Comparison of ENCODE assay signal across 8 mouse cellular contexts in the genomic region with DNA sequence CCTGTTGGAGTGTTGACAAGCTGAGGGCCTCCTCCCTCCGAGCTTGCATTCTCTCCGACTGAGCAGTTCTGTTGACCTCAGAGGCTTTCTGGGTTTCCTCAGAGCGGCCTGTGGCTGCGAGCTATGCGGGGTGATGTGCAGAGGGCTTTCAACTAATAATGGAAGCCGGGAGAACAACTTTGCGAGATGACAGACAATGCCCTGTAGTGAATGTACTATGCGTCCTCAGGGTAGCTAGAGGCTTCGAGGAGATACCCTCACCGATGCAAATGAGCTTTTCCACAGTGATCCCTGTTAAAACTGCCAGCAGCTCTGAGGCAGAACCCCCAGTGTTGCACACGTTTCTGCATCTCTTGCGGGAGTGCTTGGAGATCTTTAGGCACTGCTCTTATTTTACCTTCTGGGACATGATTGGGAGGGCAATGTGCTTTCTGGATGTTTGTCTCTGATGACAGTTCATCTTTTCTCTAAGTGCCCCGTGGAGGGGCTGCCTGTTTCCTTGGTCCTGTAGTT. TPM values are rescaled to one million over a fixed set of nuclear protein-coding genes. Genes with fewer than 3 reads are reported as not detected.
A peak's percentile ranks its signal among the peaks of the same experiment; 100 is the strongest.
DNase-seq lines count a peak whose midpoint lies in the region; ATAC-seq and TF ChIP-seq lines count a peak whose summit lies in the region.

No protein-coding gene starts in this region.

- H3ac ChIP-seq in myocyte (ENCODE audit: control insufficient read depth, insufficient read length) = peak overlapping the region; percentile 21

- no peak for TF ChIP-seq CTCF in layer of hippocampus, adult 2 months (conservative IDR thresholded peaks at IDR 0.05)

- 1% methylated on average over 13 of the region's 13 CpGs for WGBS in embryonic facial prominence, embryonic 10.5 days

- peak; percentile 15 for ATAC-seq in inflammation-experienced regulatory T-cells, adult 6 months

- no peak for TF ChIP-seq POLR2A in myocyte (IDR thresholded peaks at IDR 0.05; ENCODE audit: insufficient read length, low read depth)

- H3K27ac ChIP-seq in layer of hippocampus, adult 2 months = peak overlapping the region; percentile 98
- peak overlapping the region; percentile 97 for H3K27ac ChIP-seq in embryonic facial prominence, embryonic 10.5 days (replicated peaks)

- intact Hi-C loops in left cerebral cortex, postnatal 36 days (cut with DNase I) = loop anchor here (2.0 kb wide), 1 partner anchor 49 kb away; a partner anchor contains a TSS

- H3K27me3 ChIP-seq in embryonic facial prominence, embryonic 10.5 days (replicated peaks; ENCODE audit: low read depth, poor library complexity, severe bottlenecking) = no peaks in the 10 kb centered on the region
- H3K27me3 ChIP-seq in myocyte (ENCODE audit: control insufficient read depth, insufficient read depth, insufficient read length) = no peaks in the 10 kb centered on the region

- peak overlapping the region; percentile 90 for H3K4me3 ChIP-seq in layer of hippocampus, adult 2 months
- peak overlapping the region; percentile 97 for H3K4me3 ChIP-seq in embryonic facial prominence, embryonic 10.5 days
- H3K4me3 ChIP-seq in myocyte = peak overlapping the region; percentile 49

- peaks cover 26% of the 10 kb centered on the region for H3K79me2 ChIP-seq in myocyte (ENCODE audit: control insufficient read depth, insufficient read depth)

- DNase-seq in layer of hippocampus, adult 2 months (ENCODE audit: low spot score in 2 of 2) = no peak
- no peak for DNase-seq in layer of hippocampus, adult 9-10 months (ENCODE audit: low spot score)
- no peak for DNase-seq in embryonic facial prominence, embryonic 10.5 days (ENCODE audit: low spot score)
- no peak for DNase-seq in left cerebral cortex, postnatal 36 days (ENCODE audit: low spot score in 2 of 2)
- DNase-seq in frontal cortex, postnatal 25 days (ENCODE audit: low spot score in 2 of 2) = no peak
- no peak for DNase-seq in urinary bladder, postnatal 10 days (ENCODE audit: low spot score)

- no peaks in the 10 kb centered on the region for H3K9me3 ChIP-seq in embryonic facial prominence, embryonic 10.5 days

- peak overlapping the region; percentile 88 for H3K4me2 ChIP-seq in myocyte (ENCODE audit: low read depth)

- peaks cover 11% of the 10 kb centered on the region for H3K4me1 ChIP-seq in embryonic facial prominence, embryonic 10.5 days

- peaks cover 31% of the 10 kb centered on the region for H3K36me3 ChIP-seq in embryonic facial prominence, embryonic 10.5 days (replicated peaks)
- H3K36me3 ChIP-seq in myocyte (ENCODE audit: control insufficient read depth, insufficient read depth) = peaks cover 30% of the 10 kb centered on the region

TF ChIP-seq in myocyte, 11 proteins besides CTCF, POLR2A, EP300 and RAD21:
- TF ChIP-seq REST (IDR thresholded peaks at IDR 0.05; ENCODE audit: insufficient read depth, insufficient read length) = no peak
- no peak for TF ChIP-seq TCF12 (IDR thresholded peaks at IDR 0.05; ENCODE audit: insufficient read depth, poor library complexity, severe bottlenecking)
- no peak for TF ChIP-seq USF1 (IDR thresholded peaks at IDR 0.05; ENCODE audit: low read depth)
- no peak for TF ChIP-seq SRF (IDR thresholded peaks at IDR 0.05; ENCODE audit: control insufficient read depth, insufficient read length, low read depth)
- no peak for TF ChIP-seq TCF3 (IDR thresholded peaks at IDR 0.05; ENCODE audit: insufficient read length, low read depth)
- TF ChIP-seq CEBPB (IDR thresholded peaks at IDR 0.05; ENCODE audit: insufficient read depth, poor library complexity, severe bottlenecking) = no peak
- TF ChIP-seq E2F4 (IDR thresholded peaks at IDR 0.05; ENCODE audit: insufficient read depth) = no peak
- no peak for TF ChIP-seq MYOG (IDR thresholded peaks at IDR 0.05; ENCODE audit: control insufficient read depth in 1 of 3, insufficient read depth in 1 of 3, insufficient read length in 2 of 3, low read depth in 2 of 3)
- no peak for TF ChIP-seq MAX (IDR thresholded peaks at IDR 0.05; ENCODE audit: low read depth)
- no peak for TF ChIP-seq POLR2AphosphoS2 (IDR thresholded peaks at IDR 0.05; ENCODE audit: insufficient read length, low read depth)
- no peak for TF ChIP-seq MYOD1 (IDR thresholded peaks at IDR 0.05; ENCODE audit: control insufficient read depth in 1 of 3, insufficient read length in 2 of 3, low read depth in 2 of 3)

RNA-seq across cellular contexts. Expression of a gene that starts 0.5 kb away (rescaled TPM):
- total RNA-seq in layer of hippocampus, adult 2 months (2021) = under 1 TPM in 1 of 2 experiments, not detected in 1; 0.74 TPM
- 0.40 TPM in 1 of 2 replicates, not detected in the other for polyA plus RNA-seq in embryonic facial prominence, embryonic 10.5 days (2016; fragmentation: Nextera tagmentation; extraction: Ambion mirVana)
- not detected for polyA plus RNA-seq in inflammation-experienced regulatory T-cells, adult 6 months (2017; shearing (Covaris generic))
- polyA plus RNA-seq in myocyte (2012; fragmentation: generic; extraction: Trizol) = not detected
- total RNA-seq in left cerebral cortex, postnatal 36 days (2021) = not detected

RNA-seq across cellular contexts. Expression of a gene that starts 0.9 kb away (rescaled TPM):
- total RNA-seq in layer of hippocampus, adult 2 months (2021) = 10 to 100 TPM; 81.2 to 89.4 TPM
- 140 and 143 TPM in 2 replicates for polyA plus RNA-seq in embryonic facial prominence, embryonic 10.5 days (2016; fragmentation: Nextera tagmentation; extraction: Ambion mirVana)
- polyA plus RNA-seq in inflammation-experienced regulatory T-cells, adult 6 months (2017; shearing (Covaris generic)) = 100 to 1,000 TPM in 1 of 3 experiments, 10 to 100 TPM in 2; 84.6 to 104 (median 84.9) TPM
- 87.9 TPM for polyA plus RNA-seq in myocyte (2012; fragmentation: generic; extraction: Trizol)
- total RNA-seq in left cerebral cortex, postnatal 36 days (2021) = 10 to 100 TPM; 77.9 to 80.9 TPM

RNA-seq across cellular contexts. Expression of a gene that starts 9.9 kb away (rescaled TPM):
- total RNA-seq in layer of hippocampus, adult 2 months (2021) = 1 to 10 TPM; 3.2 to 4.0 TPM
- 16.8 and 21.2 TPM in 2 replicates for polyA plus RNA-seq in embryonic facial prominence, embryonic 10.5 days (2016; fragmentation: Nextera tagmentation; extraction: Ambion mirVana)
- 10 to 100 TPM; 25.8 to 27.7 (median 26.9) TPM for polyA plus RNA-seq in inflammation-experienced regulatory T-cells, adult 6 months (2017; shearing (Covaris generic))
- polyA plus RNA-seq in myocyte (2012; fragmentation: generic; extraction: Trizol) = 2.1 TPM
- total RNA-seq in left cerebral cortex, postnatal 36 days (2021) = 1 to 10 TPM; 2.2 to 4.0 TPM

RNA-seq across cellular contexts. Expression of a gene that starts 21.1 kb away (rescaled TPM):
- total RNA-seq in layer of hippocampus, adult 2 months (2021) = 10 to 100 TPM; 71.3 to 74.8 TPM
- polyA plus RNA-seq in embryonic facial prominence, embryonic 10.5 days (2016; fragmentation: Nextera tagmentation; extraction: Ambion mirVana) = 185 and 197 TPM in 2 replicates
- polyA plus RNA-seq in inflammation-experienced regulatory T-cells, adult 6 months (2017; shearing (Covaris generic)) = 10 to 100 TPM; 38.5 to 63.1 (median 49.7) TPM
- 89.3 TPM for polyA plus RNA-seq in myocyte (2012; fragmentation: generic; extraction: Trizol)
- 10 to 100 TPM; 70.2 to 71.8 TPM for total RNA-seq in left cerebral cortex, postnatal 36 days (2021)

RNA-seq across cellular contexts. Expression of a gene that starts 39.5 kb away (rescaled TPM):
- total RNA-seq in layer of hippocampus, adult 2 months (2021) = 10 to 100 TPM; 29.3 to 29.5 TPM
- polyA plus RNA-seq in embryonic facial prominence, embryonic 10.5 days (2016; fragmentation: Nextera tagmentation; extraction: Ambion mirVana) = 11.4 and 12.3 TPM in 2 replicates
- polyA plus RNA-seq in inflammation-experienced regulatory T-cells, adult 6 months (2017; shearing (Covaris generic)) = 1 to 10 TPM; 3.5 to 6.1 (median 5.4) TPM
- polyA plus RNA-seq in myocyte (2012; fragmentation: generic; extraction: Trizol) = 25.6 TPM
- total RNA-seq in left cerebral cortex, postnatal 36 days (2021) = 10 to 100 TPM; 26.8 to 29.3 TPM
